Mouse (Mus musculus) embryonic facial prominence, embryonic 13.5 days (tissue): ENCODE results near the gene Hic1. TPM values are rescaled to one million over a fixed set of nuclear protein-coding genes. Genes with fewer than 3 reads are reported as not detected.
A peak's percentile ranks its signal among the peaks of the same experiment; 100 is the strongest.

Experiments used
- ATAC-seq: fragments of 200-750 bp; cut with Nextera tagmentation; 2 replicates; pipeline ENCODE4 v1.8.0; 2017; ENCODE audit warnings: low read depth; ENCODE audit not compliant: insufficient number of reproducible peaks, insufficient read depth, low FRiP score, low TSS enrichment
- H3K27ac ChIP-seq: fragments of 300-500 bp; sonication (generic); 2 replicates; pipeline ENCODE4 v1.5.1; 2015; ENCODE audit warnings: moderate library complexity, mild to moderate bottlenecking, inconsistent platforms
- H3K27me3 ChIP-seq: fragments of 300-500 bp; sonication (generic); 2 replicates; pipeline ENCODE4 v1.6.1; 2015; ENCODE audit warnings: mild to moderate bottlenecking, inconsistent platforms
- H3K36me3 ChIP-seq: fragments of 300-500 bp; sonication (generic); 2 replicates; pipeline ENCODE4 v1.6.1; 2015; ENCODE audit warnings: mild to moderate bottlenecking, inconsistent platforms
- H3K4me1 ChIP-seq: fragments of 300-500 bp; sonication (generic); 2 replicates; pipeline ENCODE4 v1.6.1; 2015; ENCODE audit warnings: inconsistent platforms
- H3K4me2 ChIP-seq: fragments of 300-500 bp; sonication (generic); 2 replicates; pipeline ENCODE4 v1.6.1; 2015; ENCODE audit warnings: moderate library complexity, mild to moderate bottlenecking, inconsistent platforms
- H3K4me3 ChIP-seq: fragments of 300-500 bp; sonication (generic); 2 replicates; pipeline ENCODE4 v1.5.1; 2015; ENCODE audit warnings: mild to moderate bottlenecking, inconsistent platforms
- H3K9ac ChIP-seq: fragments of 300-500 bp; sonication (generic); 2 replicates; pipeline ENCODE4 v1.6.1; 2015; ENCODE audit warnings: mild to moderate bottlenecking, inconsistent platforms
- H3K9me3 ChIP-seq: fragments of 300-500 bp; sonication (generic); 2 replicates; pipeline ENCODE4 v1.6.1; 2016; ENCODE audit warnings: inconsistent platforms
- WGBS: fragments of 180-500 bp; shearing (Covaris S2); methylation state at CpG from one replicate; pipeline ENCODE4 v1.1.7; 2015; ENCODE audit warnings: mixed read lengths; 5-methylcytosine and 5-hydroxymethylcytosine counted together
- polyA plus RNA-seq: library from polyadenylated mRNA; unstranded; fragments of >200 nt; fragmentation: Nextera tagmentation; extraction: Ambion mirVana; gene quantifications from 2 replicates; pipeline ENCODE4 v1.2.1, GENCODE M21; 2015

The Hic1 gene
- polyA plus RNA-seq, 1 experiment from 2014 or later = 9.7 TPM

GRCm38 (mm10) chr11:75139122-75139963 lies 30.0 kb downstream of the Hic1 start:
- Histone ChIP-seq H3K4me1 (peaks cover 70% of the 10 kb centered on the region), H3K9ac (no peak overlapping the region), H3K27me3 (no peaks in the 10 kb centered on the region), H3K4me2 (peak overlapping the region; percentile 34; the same call in 1 of the 2 replicates), H3K27ac (peak overlapping the region; percentile 88), H3K36me3 (peaks cover 20% of the 10 kb centered on the region), H3K4me3 (no peak overlapping the region), H3K9me3 (no peaks in the 10 kb centered on the region)
- 18% methylated on average over 11 of the region's 11 CpGs for WGBS
- peak; percentile 68; the same call in 1 of the 2 replicates for ATAC-seq

DNA sequence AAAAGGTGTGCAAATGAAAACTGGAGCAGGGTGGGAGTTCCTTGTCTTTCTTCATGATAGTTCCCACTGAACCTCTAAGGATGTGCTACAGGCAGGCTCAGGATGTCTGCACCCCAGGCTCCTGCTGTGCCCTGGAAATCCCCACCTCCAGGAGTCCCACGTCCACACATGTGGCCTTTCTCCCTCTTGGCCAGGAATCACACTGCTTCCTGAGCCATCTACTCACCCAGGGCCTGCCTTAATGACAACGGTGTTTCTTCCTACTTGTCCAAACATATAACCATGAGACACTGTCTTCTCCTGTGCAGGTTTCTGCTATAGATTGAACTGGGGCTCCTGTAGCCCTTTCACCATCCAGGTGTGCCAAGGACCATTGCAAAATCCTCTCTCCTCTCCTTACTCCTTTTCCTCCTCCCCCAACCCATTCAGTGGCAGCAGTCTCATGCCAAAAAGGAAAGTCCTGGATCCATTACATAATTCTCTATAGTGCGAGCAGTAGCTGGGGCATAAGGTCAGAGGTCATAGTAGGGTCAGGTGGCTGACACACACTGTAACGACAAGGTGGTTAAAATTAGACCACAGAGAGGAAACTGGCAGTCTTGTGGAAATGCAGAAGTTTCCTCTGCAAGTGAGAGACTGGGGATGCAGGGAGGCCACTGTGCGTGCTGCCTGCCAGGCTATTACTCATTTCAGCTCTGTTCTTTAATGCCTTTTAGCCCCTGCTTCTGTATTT lies 32.5 kb downstream of the Hic1 start:
- H3K9ac ChIP-seq = no peak overlapping the region
- H3K27me3 ChIP-seq = no peaks in the 10 kb centered on the region
- H3K27ac ChIP-seq = no peak overlapping the region
- no peaks in the 10 kb centered on the region for H3K9me3 ChIP-seq
- WGBS = 41% methylated on average over 5 of the region's 5 CpGs
- H3K36me3 ChIP-seq = 0 out of 2 replicates have a peak, but pooled peaks cover 3% of the 10 kb centered on the region
- no peak overlapping the region for H3K4me3 ChIP-seq
- no peak overlapping the region for H3K4me2 ChIP-seq
- no peak for ATAC-seq
- H3K4me1 ChIP-seq = peaks cover 75% of the 10 kb centered on the region

GRCm38 (mm10) chr11:75135358-75135757 lies 34.0 kb downstream of the Hic1 start:
- no peaks in the 10 kb centered on the region for H3K27me3 ChIP-seq
- 0 out of 2 replicates have a peak, but pooled peaks cover 3% of the 10 kb centered on the region for H3K36me3 ChIP-seq
- no peak overlapping the region for H3K4me3 ChIP-seq
- H3K9ac ChIP-seq = peak overlapping the region; percentile 21; the same call in 1 of the 2 replicates
- H3K4me2 ChIP-seq = no peak overlapping the region
- peaks cover 60% of the 10 kb centered on the region for H3K4me1 ChIP-seq
- no peak overlapping the region for H3K27ac ChIP-seq
- ATAC-seq = no peak
- H3K9me3 ChIP-seq = no peaks in the 10 kb centered on the region
- 89% methylated on average over 4 of the region's 4 CpGs for WGBS

- Histone ChIP-seq H3K4me1 (peaks cover 52% of the 10 kb centered on the region), H3K4me3 (no peak overlapping the region), H3K9me3 (no peaks in the 10 kb centered on the region), H3K27me3 (no peaks in the 10 kb centered on the region), H3K36me3 (0 out of 2 replicates have a peak, but pooled peaks cover 3% of the 10 kb centered on the region), H3K27ac (peak overlapping the region; percentile 64; the same call in 1 of the 2 replicates), H3K4me2 (no peak overlapping the region), H3K9ac (0 out of 2 replicates have a peak overlapping the region, but pooled peaks have one; percentile 6)
- 50% methylated on average over 5 of the region's 5 CpGs for WGBS
- ATAC-seq = no peak
These were observed 34.7 kb downstream of the Hic1 start for GRCm38 (mm10) chr11:75134485-75135068.

DNA sequence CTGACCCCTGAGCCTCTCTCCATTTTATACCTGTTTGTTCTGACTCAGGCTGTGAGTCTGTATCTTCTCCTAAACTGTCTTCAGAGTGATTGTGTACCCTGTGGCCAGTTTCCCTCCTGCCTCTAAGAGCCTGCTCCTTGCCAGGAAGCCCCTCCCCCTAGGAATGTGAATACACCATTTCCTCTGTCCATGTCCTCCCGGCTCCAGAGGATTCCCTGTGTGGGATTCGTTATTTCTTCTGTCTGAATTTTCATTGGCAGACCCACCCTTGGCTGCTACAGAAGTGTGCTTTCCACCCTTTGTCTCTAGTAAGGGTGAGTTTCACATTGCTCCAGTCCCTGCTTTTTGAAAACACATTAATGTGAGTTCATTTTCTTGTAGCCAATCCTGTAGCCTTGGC lies 35.4 kb downstream of the Hic1 start:
- Histone ChIP-seq H3K4me1 (peaks cover 46% of the 10 kb centered on the region), H3K27me3 (no peaks in the 10 kb centered on the region), H3K4me2 (no peak overlapping the region), H3K9me3 (no peaks in the 10 kb centered on the region), H3K36me3 (0 out of 2 replicates have a peak, but pooled peaks cover 3% of the 10 kb centered on the region), H3K27ac (peak overlapping the region; percentile 64), H3K9ac (no peak overlapping the region), H3K4me3 (no peak overlapping the region)
- ATAC-seq = no peak
- 3% methylated on average over 2 of the region's 2 CpGs for WGBS

DNA sequence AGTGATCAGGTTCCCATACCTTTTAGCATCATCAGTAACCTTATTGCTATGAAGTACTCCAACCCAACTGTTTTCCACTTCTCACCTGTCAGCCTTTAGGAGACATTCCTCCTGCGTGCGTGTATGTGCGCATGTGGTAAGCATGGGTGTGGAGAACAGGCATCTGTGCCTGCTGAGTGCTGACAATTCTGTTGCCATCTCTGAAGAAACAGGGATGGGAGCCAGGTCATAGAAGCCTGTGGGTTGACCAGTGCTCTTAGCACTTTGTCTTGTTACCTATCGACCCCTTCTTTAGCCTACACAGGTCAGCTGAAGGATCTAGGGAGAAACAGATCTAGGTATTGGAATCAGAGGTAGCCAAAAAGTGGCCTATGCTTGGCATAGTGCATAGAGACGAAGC lies 35.9 kb downstream of the Hic1 start:
- Histone ChIP-seq H3K36me3 (0 out of 2 replicates have a peak, but pooled peaks cover 3% of the 10 kb centered on the region), H3K27me3 (no peaks in the 10 kb centered on the region), H3K4me2 (no peak overlapping the region), H3K9me3 (no peaks in the 10 kb centered on the region), H3K4me1 (peaks cover 40% of the 10 kb centered on the region), H3K27ac (peak overlapping the region; percentile 64), H3K9ac (no peak overlapping the region), H3K4me3 (no peak overlapping the region)
- no peak for ATAC-seq
- 90% methylated on average over 5 of the region's 5 CpGs for WGBS

DNA sequence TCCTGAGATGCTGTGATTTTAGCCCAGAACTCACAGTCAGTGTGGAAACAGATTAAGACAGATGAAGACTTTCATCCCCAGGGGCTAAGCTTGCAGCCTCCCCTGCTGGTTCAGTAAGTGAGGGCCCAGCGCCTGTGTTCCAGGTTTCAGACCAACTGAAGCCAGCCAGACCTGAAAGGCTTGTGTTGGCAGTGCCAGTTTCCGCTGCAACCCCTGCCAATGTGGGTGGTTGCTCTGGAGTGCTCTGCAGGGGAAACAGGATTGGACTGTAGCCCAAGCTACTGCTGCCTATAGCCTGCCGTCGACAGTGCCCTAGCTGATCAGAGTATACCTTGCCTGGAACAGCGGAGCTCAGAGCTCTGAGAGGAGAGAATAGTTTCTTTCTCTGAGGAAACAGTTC lies 37.0 kb downstream of the Hic1 start:
- H3K9ac ChIP-seq = no peak overlapping the region
- no peaks in the 10 kb centered on the region for H3K27me3 ChIP-seq
- no peak overlapping the region for H3K27ac ChIP-seq
- H3K4me3 ChIP-seq = no peak overlapping the region
- peaks cover 36% of the 10 kb centered on the region for H3K4me1 ChIP-seq
- H3K9me3 ChIP-seq = no peaks in the 10 kb centered on the region
- no peak overlapping the region for H3K4me2 ChIP-seq
- no peaks in the 10 kb centered on the region for H3K36me3 ChIP-seq
- ATAC-seq = no peak
- 76% methylated on average over 5 of the region's 5 CpGs for WGBS

DNA sequence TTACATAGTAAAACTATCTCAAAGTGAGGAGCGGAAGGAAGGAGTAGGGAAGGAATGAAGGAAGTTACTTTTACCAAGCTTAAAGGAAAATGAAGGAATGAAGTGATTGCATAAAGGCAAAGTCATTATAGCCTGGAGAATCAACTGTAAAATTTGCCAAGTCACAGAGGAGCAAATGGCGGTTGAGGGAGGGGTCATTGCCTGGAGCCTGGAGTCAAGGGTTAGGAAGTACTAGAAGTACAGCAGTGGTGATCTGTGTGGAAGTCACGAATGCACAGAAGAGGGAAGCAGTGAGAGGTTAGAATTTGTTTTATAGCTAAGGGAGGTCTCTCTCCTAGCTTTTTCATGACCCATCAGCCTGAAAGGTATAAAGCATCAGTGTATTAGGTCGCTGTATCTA lies 38.0 kb downstream of the Hic1 start:
- Histone ChIP-seq H3K9ac (no peak overlapping the region), H3K27me3 (no peaks in the 10 kb centered on the region), H3K4me2 (no peak overlapping the region), H3K36me3 (0 out of 2 replicates have a peak, but pooled peaks cover 2% of the 10 kb centered on the region), H3K4me3 (no peak overlapping the region), H3K9me3 (no peaks in the 10 kb centered on the region), H3K4me1 (peaks cover 31% of the 10 kb centered on the region), H3K27ac (no peak overlapping the region)
- no peak for ATAC-seq
- WGBS = 82% methylated on average over 4 of the region's 4 CpGs

DNA sequence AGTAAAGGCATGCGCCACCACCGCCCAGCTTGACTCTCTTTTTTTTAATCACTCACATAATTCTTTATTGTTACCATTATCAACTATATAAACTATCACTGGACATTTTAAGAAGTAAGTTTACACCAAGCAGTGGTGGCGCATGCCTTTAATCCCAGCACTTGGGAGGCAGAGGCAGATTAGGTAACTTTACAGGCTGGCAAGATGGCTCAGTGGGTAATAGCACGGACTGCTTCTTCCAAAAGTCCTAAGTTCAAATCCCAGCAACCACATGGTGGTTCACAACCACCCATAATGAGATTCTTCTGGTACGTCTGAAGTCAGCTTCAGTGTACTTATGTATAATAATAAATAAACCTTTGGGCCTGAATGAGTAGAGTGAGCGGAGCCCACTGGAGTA lies 39.8 kb downstream of the Hic1 start:
- ATAC-seq = no peak
- 0 out of 2 replicates have a peak, but pooled peaks cover 4% of the 10 kb centered on the region for H3K36me3 ChIP-seq
- no peak overlapping the region for H3K9ac ChIP-seq
- H3K4me3 ChIP-seq = no peak overlapping the region
- no peaks in the 10 kb centered on the region for H3K27me3 ChIP-seq
- no peak overlapping the region for H3K4me2 ChIP-seq
- H3K27ac ChIP-seq = no peak overlapping the region
- 93% methylated on average over 6 of the region's 6 CpGs for WGBS
- peaks cover 20% of the 10 kb centered on the region for H3K4me1 ChIP-seq
- no peaks in the 10 kb centered on the region for H3K9me3 ChIP-seq

GRCm38 (mm10) chr11:75126384-75126783 lies 42.9 kb downstream of the Hic1 start:
- Histone ChIP-seq H3K27ac (no peak overlapping the region), H3K9me3 (no peaks in the 10 kb centered on the region), H3K27me3 (no peaks in the 10 kb centered on the region), H3K9ac (no peak overlapping the region), H3K4me1 (no peaks in the 10 kb centered on the region), H3K4me3 (no peak overlapping the region), H3K36me3 (0 out of 2 replicates have a peak, but pooled peaks cover 4% of the 10 kb centered on the region), H3K4me2 (no peak overlapping the region)
- WGBS = 91% methylated on average over 3 of the region's 3 CpGs
- ATAC-seq = no peak

DNA sequence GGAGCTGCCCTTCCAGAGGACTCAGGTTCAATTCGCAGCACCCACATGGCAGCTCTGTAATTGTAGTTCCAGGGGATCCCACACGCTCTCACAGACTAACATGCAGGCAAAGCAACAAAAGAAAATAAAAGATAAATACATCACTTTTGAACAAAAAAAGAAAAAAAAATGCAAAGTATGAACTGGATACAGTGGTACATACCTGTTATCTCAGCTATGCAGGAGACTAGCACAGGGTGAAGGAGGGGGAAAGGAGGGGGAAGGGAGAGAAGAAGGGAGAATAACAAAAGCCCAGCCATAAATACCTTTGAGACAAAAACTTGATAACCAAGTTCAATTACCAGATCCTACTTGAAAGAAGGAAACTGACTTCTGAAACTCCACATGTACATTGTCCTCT lies 44.9 kb downstream of the Hic1 start:
- Histone ChIP-seq H3K4me3 (no peak overlapping the region), H3K4me2 (no peak overlapping the region), H3K4me1 (no peaks in the 10 kb centered on the region), H3K27me3 (no peaks in the 10 kb centered on the region), H3K27ac (no peak overlapping the region), H3K9me3 (no peaks in the 10 kb centered on the region), H3K36me3 (0 out of 2 replicates have a peak, but pooled peaks cover 4% of the 10 kb centered on the region), H3K9ac (no peak overlapping the region)
- ATAC-seq = no peak
- 92% methylated on average over 2 of the region's 2 CpGs for WGBS
